Mouse (Mus musculus) midbrain, embryonic 13.5 days (tissue): ENCODE data around the gene Ccdc148. TPM values are rescaled to one million over a fixed set of nuclear protein-coding genes. Genes with fewer than 3 reads are reported as not detected.

Source experiments
- ATAC-seq: fragments of 200-750 bp; cut with Nextera tagmentation; 2 replicates; pipeline ENCODE4 v1.8.0; 2017; ENCODE audit warnings: mild to moderate bottlenecking, moderate TSS enrichment, moderate library complexity
- H3K27ac ChIP-seq: fragments of 300-500 bp; sonication (generic); 2 replicates; pipeline ENCODE4 v1.5.1; 2015; ENCODE audit warnings: inconsistent platforms, mild to moderate bottlenecking, moderate library complexity
- H3K27me3 ChIP-seq: fragments of 300-500 bp; sonication (generic); 2 replicates; pipeline ENCODE4 v1.6.1; 2015; ENCODE audit warnings: mild to moderate bottlenecking, inconsistent platforms
- H3K36me3 ChIP-seq: fragments of 300-500 bp; sonication (generic); 2 replicates; pipeline ENCODE4 v1.6.1; 2015; ENCODE audit warnings: mild to moderate bottlenecking, inconsistent platforms
- H3K4me1 ChIP-seq: fragments of 300-500 bp; sonication (generic); replicated peaks from 2 replicates; pipeline ENCODE4 v1.6.1; 2015; ENCODE audit warnings: inconsistent platforms
- H3K4me2 ChIP-seq: fragments of 300-500 bp; sonication (generic); replicated peaks from 2 replicates; pipeline ENCODE4 v1.6.1; 2015; ENCODE audit warnings: moderate library complexity, mild to moderate bottlenecking, inconsistent platforms
- H3K4me3 ChIP-seq: fragments of 300-500 bp; sonication (generic); replicated peaks from 2 replicates; pipeline ENCODE4 v1.5.1; 2015; ENCODE audit warnings: mild to moderate bottlenecking, inconsistent platforms
- H3K9ac ChIP-seq: fragments of 300-500 bp; sonication (generic); replicated peaks from 2 replicates; pipeline ENCODE4 v1.6.1; 2015; ENCODE audit warnings: mild to moderate bottlenecking, inconsistent platforms
- H3K9me3 ChIP-seq: fragments of 300-500 bp; sonication (generic); 2 replicates; pipeline ENCODE4 v1.6.1; 2016; ENCODE audit warnings: mild to moderate bottlenecking, inconsistent platforms
- WGBS: fragments of 180-500 bp; shearing (Covaris S2); methylation state at CpG from one replicate; pipeline ENCODE4 v1.1.7; 2015; 5-methylcytosine and 5-hydroxymethylcytosine counted together
- polyA plus RNA-seq: library from polyadenylated mRNA; unstranded; fragments of >200 nt; fragmentation: Nextera tagmentation; extraction: Ambion mirVana; gene quantifications from 2 replicates; pipeline ENCODE4 v1.2.1, GENCODE M21; 2015

Ccdc148 gene
- polyA plus RNA-seq, 1 experiment from 2014 or later: 3.3 TPM

DNA sequence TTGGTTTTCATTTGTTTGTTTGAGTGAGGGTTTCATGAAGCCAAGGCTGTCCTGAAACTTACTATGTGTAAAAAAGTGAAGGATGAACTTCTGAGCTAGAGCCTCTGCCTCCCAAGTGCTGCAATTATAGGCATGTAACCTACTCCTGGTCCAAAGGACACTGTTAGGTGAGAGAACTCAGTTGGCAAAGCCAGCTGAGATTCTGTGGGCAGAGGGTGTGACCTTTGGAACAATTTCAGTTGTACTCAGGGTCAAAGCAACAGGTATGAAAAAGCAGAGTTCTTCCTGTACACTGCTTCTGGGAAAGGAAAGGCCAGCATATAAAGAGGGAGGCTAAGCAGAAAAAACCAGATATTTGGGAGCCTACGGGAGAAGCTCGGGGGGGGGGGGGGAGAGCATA, 2.4 kb downstream of the Ccdc148 start:
- no peak for ATAC-seq
- no peaks in the 10 kb centered on the region for H3K9me3 ChIP-seq
- H3K36me3 ChIP-seq: no peaks in the 10 kb centered on the region
- H3K27ac ChIP-seq: no peak overlapping the region
- peaks cover 16% of the 10 kb centered on the region for H3K4me1 ChIP-seq
- no peak overlapping the region for H3K9ac ChIP-seq
- H3K4me3 ChIP-seq: no peak overlapping the region
- no peaks in the 10 kb centered on the region for H3K27me3 ChIP-seq
- 39% methylated on average over 2 of the region's 2 CpGs for WGBS
- no peak overlapping the region for H3K4me2 ChIP-seq

DNA sequence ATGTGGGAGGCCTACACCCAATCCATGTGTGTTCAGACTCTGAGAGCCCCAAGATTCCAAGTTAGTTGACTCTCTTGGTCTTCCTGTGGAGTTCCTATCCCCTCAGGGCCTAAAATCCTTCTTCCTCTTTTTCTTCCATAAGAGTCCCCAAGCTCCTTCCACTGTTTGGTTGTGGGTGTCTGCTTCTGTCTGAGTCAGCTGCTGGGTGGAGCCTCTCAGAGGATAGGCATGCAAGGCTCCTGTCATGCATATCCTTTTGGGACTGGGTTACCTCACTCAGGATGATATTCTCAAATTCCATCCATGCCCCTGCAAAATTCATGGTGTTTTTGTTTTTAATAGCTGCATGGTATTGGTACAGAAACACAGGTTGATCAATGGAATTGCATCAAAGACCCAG, 5.1 kb downstream of the Ccdc148 start:
- H3K4me1 ChIP-seq: peaks cover 5% of the 10 kb centered on the region
- H3K9me3 ChIP-seq: no peaks in the 10 kb centered on the region
- ATAC-seq: no peak
- H3K9ac ChIP-seq: no peak overlapping the region
- H3K27me3 ChIP-seq: no peaks in the 10 kb centered on the region
- H3K27ac ChIP-seq: no peak overlapping the region
- no peak overlapping the region for H3K4me3 ChIP-seq
- H3K4me2 ChIP-seq: no peak overlapping the region
- H3K36me3 ChIP-seq: no peaks in the 10 kb centered on the region

DNA sequence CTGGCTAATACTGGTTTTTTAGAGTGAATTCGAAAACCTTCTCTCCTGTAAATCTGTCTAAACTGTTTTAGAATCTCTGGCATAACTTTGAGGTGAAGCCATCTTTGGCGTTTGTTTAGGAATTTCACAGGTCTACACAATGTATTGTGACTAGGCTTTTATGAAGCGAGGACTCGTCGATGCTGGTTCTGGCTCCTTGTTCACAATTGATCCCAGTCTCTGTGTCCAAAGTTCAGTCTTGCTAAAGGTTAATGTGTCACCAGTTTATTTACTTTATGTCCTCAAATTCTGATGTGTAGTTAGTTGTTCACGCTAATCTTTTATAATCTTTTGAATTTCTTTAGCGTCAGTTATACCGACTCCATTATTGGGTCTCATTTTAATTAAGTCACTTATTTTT, 29.4 kb downstream of the Ccdc148 start:
- H3K4me1 ChIP-seq: no peaks in the 10 kb centered on the region
- H3K9me3 ChIP-seq: no peaks in the 10 kb centered on the region
- ATAC-seq: no peak
- no peak overlapping the region for H3K27ac ChIP-seq
- H3K27me3 ChIP-seq: no peaks in the 10 kb centered on the region
- no peak overlapping the region for H3K4me3 ChIP-seq
- 88% methylated on average over 8 of the region's 8 CpGs for WGBS
- H3K4me2 ChIP-seq: no peak overlapping the region
- H3K9ac ChIP-seq: no peak overlapping the region
- no peaks in the 10 kb centered on the region for H3K36me3 ChIP-seq

DNA sequence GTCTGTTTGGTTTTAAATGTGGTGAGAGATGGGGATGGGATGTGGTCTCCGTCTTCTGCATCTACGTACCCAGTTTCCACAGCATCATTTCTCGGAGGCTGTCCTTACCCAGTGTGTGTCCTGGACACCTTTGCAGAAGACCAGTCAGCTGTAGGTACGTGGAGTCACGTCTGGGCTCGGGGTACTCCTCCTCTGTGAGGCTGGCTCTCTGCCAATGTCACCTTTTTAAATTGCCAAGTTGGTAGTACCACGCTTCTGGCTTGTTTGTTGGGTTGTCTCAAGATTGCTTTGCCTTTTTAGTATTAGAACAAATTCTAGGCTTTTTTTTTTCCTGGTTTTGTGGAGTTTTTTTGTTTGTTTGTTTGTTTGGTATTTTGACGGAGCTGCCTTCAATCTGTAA, 30.7 kb downstream of the Ccdc148 start:
- Histone ChIP-seq H3K36me3 (no peaks in the 10 kb centered on the region), H3K9me3 (no peaks in the 10 kb centered on the region), H3K4me1 (no peaks in the 10 kb centered on the region), H3K4me3 (no peak overlapping the region), H3K4me2 (no peak overlapping the region), H3K27ac (no peak overlapping the region), H3K27me3 (no peaks in the 10 kb centered on the region), H3K9ac (no peak overlapping the region)
- ATAC-seq: no peak
- WGBS: 87% methylated on average over 8 of the region's 8 CpGs

DNA sequence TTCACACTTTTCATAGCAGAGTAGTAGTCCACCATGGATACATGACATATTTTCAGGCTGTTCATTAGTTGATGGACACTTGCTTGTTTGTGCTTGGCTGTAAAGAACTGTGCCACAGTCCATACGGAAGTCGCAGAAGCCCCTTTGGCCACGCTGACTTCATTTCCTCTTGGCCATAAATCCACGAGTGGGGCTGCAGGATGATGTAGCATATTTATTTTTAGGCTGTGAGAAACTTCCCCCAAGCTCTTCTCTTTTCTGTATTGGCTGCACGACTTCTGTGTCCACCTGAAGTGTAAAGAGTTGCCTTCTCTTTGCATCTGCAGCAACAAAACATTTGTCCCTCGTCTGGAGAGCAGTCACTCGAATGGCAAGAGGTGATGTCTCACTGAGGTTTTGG, 31.5 kb downstream of the Ccdc148 start:
- 89% methylated on average over 7 of the region's 7 CpGs for WGBS
- H3K27ac ChIP-seq: no peak overlapping the region
- no peaks in the 10 kb centered on the region for H3K36me3 ChIP-seq
- no peaks in the 10 kb centered on the region for H3K27me3 ChIP-seq
- H3K9me3 ChIP-seq: no peaks in the 10 kb centered on the region
- H3K4me2 ChIP-seq: no peak overlapping the region
- no peaks in the 10 kb centered on the region for H3K4me1 ChIP-seq
- no peak overlapping the region for H3K9ac ChIP-seq
- no peak for ATAC-seq
- H3K4me3 ChIP-seq: no peak overlapping the region

DNA sequence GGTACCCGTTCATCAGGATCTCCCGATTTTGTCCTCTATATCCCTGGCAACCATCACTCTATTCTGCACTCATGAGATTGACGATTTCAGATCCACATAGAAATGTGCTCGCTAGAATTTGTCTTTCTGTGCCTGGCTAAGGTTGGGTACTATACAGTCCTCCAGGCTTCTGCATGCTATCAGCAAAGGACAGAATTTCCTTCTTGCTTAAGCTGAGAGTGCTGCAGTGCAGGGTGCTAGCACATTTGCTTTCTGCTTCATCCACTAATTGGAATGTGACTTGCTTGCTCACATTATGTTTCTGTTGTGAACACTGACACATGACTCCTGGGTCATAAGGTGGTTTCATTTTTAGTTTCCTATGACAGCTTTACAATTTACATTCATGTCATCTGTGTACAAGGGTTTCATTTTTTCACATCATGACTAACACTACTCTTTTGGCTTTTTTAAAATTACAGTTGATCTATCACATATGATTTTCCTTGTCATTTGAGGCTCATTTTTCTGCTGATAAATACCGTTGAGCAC, 104.8 kb downstream of the Ccdc148 start:
- H3K9me3 ChIP-seq: no peaks in the 10 kb centered on the region
- no peak overlapping the region for H3K4me2 ChIP-seq
- no peak overlapping the region for H3K9ac ChIP-seq
- no peak overlapping the region for H3K27ac ChIP-seq
- no peaks in the 10 kb centered on the region for H3K27me3 ChIP-seq
- H3K4me3 ChIP-seq: no peak overlapping the region
- H3K36me3 ChIP-seq: no peaks in the 10 kb centered on the region
- no peak for ATAC-seq
- no peaks in the 10 kb centered on the region for H3K4me1 ChIP-seq
- WGBS: 83% methylated on average over 5 of the region's 5 CpGs

DNA sequence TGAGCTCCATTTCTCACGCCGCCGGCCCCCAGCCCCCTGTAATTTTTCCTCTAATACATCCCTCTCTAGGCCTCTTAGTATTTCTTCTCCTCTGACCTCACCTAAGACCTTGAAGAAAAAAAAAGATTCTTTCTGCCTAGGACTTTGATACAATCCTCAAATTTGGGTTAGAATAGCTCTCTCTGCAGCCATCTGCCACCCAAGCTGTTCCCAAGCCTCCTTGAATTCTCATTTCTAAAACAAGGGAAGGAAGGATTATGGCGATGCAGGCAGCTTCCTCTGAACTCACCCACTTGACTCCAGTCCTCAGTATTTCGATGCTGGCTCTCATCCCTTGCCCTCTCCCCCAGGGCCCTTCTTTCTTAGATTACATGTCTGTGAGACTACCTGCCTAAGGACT, 106.1 kb downstream of the Ccdc148 start:
- ATAC-seq: no peak
- Histone ChIP-seq H3K4me1 (peaks cover 5% of the 10 kb centered on the region; the same call in 1 of the 2 replicates), H3K27me3 (no peaks in the 10 kb centered on the region), H3K9me3 (no peaks in the 10 kb centered on the region), H3K36me3 (no peaks in the 10 kb centered on the region), H3K27ac (no peak overlapping the region), H3K9ac (no peak overlapping the region), H3K4me2 (no peak overlapping the region), H3K4me3 (no peak overlapping the region)
- 32% methylated on average over 5 of the region's 5 CpGs for WGBS

DNA sequence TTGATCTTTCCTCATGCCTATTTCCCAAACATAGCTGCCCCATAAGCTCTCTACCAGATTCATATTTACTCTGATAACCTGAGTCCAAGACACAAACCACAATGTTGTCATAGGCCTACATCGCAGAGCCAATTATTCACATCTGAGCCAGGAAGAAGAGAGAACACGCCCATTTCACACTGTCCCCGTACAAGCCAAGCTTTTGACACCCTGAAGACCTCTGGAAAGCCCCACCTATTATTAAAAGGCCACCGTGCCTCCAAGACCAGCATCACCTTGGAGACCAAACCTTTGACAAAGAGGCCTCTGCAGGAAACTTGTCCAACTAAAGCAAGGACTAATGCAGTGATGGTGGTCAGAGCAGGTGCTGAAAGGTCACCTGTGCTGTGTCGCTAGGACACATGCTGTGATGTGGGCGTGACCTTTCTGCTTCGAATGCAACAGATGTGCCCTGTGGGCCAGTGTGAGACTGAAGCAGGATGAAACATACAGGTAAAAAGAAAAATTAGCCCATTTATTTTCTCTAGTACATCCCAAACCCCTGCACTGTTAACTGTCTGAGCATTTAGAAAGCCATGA, 106.9 kb downstream of the Ccdc148 start:
- H3K9me3 ChIP-seq: no peaks in the 10 kb centered on the region
- peaks cover 5% of the 10 kb centered on the region; the same call in 1 of the 2 replicates for H3K4me1 ChIP-seq
- H3K36me3 ChIP-seq: no peaks in the 10 kb centered on the region
- ATAC-seq: no peak
- 56% methylated on average over 7 of the region's 7 CpGs for WGBS
- H3K27me3 ChIP-seq: no peaks in the 10 kb centered on the region
- no peak overlapping the region for H3K27ac ChIP-seq
- no peak overlapping the region for H3K4me3 ChIP-seq
- no peak overlapping the region for H3K4me2 ChIP-seq
- H3K9ac ChIP-seq: no peak overlapping the region

DNA sequence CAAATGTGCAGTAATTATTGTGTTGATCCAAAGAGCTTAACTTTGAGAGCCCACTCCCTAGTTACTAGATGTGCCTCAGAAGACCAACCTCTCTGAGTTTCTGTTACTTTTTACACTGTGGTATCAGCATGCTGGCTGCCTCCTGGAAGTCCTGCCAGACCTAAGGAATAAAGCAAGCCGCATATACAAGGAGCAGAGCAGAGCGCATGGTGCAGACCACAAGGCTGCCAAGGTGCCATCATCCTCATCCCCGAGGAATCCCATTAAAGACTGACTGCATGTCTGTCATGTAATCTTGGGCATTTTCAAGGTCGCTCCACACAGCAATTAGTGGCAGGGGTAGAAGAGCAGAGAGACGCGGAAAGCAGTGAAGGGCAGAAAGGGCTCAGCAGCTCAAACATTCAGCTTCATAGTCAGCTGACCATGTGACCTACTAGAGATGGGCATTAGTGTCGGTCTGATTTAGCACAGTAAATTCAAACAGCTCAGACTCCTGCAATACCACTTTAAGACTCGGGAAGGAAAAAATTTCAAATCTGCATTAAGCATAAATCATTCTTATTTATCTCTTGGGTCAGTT, 110.1 kb downstream of the Ccdc148 start:
- 54% methylated on average over 8 of the region's 8 CpGs for WGBS
- peak overlapping the region; percentile 9; the same call in 1 of the 2 replicates for H3K27ac ChIP-seq

DNA sequence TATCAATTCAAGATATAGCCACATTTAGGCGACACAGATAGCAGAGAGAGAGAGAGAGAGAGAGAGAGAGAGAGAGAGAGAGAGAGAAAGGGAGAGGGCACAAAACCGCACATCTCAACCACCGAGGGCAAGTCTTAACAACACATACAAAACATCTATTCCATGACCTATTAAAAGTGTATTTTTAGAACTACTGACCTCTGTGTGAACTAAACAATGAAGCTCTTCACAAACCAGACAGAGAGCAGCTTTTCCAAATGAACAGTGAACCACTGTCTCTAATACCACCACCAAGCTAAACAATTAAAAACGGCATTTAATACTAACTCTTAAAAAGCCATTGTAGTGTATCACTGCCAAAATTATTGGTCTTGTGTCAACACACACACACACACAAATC, 110.8 kb downstream of the Ccdc148 start:
- Histone ChIP-seq H3K36me3 (no peaks in the 10 kb centered on the region), H3K27me3 (no peaks in the 10 kb centered on the region), H3K27ac (no peak overlapping the region), H3K9me3 (no peaks in the 10 kb centered on the region), H3K4me1 (peaks cover 5% of the 10 kb centered on the region; the same call in 1 of the 2 replicates), H3K4me3 (no peak overlapping the region), H3K4me2 (no peak overlapping the region), H3K9ac (no peak overlapping the region)
- no peak for ATAC-seq
- 39% methylated on average over 4 of the region's 4 CpGs for WGBS

More for the DNA sequence above, 110.1 kb downstream of the Ccdc148 start:
- Histone ChIP-seq H3K4me3 (no peak overlapping the region), H3K4me1 (peaks cover 5% of the 10 kb centered on the region; the same call in 1 of the 2 replicates), H3K27me3 (no peaks in the 10 kb centered on the region), H3K4me2 (no peak overlapping the region), H3K36me3 (no peaks in the 10 kb centered on the region), H3K9me3 (no peaks in the 10 kb centered on the region), H3K9ac (no peak overlapping the region)
- ATAC-seq: peak; percentile 70

DNA sequence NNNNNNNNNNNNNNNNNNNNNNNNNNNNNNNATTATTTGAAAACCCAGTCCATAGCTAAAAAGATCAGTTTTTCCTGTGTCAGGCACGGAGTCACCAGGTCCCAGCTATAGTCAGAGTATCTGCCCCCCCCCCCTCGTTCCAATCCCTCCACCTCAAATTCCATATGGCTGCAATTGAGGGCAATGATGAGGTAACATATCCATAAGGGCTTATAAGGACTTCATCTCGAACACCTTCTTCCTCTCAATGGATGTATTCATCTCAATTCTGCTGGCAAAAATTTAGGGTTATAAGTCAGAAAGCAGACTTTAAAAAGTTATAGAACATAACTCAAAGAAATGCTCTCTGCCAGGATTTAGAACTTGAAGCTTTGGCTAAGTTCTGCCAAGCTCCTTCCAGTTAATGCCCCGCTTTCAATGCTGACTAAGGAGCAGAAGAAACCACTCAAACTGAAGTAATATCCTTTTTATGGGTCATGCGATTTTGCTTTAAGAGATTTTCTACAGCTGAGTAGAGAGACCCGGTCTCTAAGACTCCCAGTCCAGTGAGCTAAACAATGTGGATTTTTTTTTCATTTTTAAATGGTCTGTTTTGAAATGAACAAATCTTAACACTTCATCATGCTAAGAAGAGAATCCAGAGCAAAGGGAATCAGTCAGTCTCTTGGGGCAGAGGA, 111.6 kb downstream of the Ccdc148 start:
- no peak overlapping the region for H3K27ac ChIP-seq
- WGBS: 63% methylated on average over 6 of the region's 6 CpGs
- H3K4me1 ChIP-seq: peaks cover 5% of the 10 kb centered on the region
- H3K36me3 ChIP-seq: no peaks in the 10 kb centered on the region
- no peak overlapping the region for H3K4me3 ChIP-seq
- no peaks in the 10 kb centered on the region for H3K9me3 ChIP-seq
- H3K9ac ChIP-seq: no peak overlapping the region
- no peak overlapping the region for H3K4me2 ChIP-seq
- H3K27me3 ChIP-seq: no peaks in the 10 kb centered on the region
- no peak for ATAC-seq

DNA sequence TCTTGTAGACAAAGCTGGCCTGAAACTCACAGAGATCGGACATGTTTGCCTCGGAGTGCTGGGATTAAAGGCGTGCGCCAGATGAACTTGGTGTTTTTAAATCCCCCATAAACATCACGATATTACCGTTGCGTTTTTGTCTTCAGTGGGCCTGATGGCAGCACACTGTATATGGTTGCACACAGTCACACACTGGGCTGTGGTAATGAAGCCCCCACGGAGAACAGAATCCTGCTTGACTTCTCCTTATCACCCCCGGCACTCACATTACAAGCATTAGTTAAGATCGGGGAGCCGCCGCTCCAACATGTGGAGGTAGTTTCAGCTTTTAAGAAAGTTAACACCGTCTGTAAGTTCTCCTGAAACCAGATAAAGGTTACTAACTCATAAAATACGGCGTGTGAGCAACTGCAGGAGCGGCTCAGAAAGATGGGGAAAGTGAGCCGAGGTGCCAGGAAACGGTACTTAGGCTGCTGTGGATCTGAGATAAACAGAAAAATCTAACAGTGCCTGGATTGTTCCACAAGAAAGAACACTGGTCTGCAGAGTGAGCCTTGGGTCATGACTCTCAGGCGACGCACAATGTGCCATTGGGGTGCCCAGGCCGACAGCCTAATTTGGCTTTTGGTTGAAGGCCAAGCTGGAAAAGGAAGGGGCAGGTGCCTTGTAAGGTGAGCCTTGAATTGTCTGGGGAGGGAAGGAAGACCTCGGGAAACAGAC, 117.0 kb downstream of the Ccdc148 start:
- Histone ChIP-seq H3K9me3 (no peaks in the 10 kb centered on the region), H3K36me3 (no peaks in the 10 kb centered on the region), H3K27ac (no peak overlapping the region), H3K4me3 (no peak overlapping the region), H3K27me3 (no peaks in the 10 kb centered on the region), H3K9ac (no peak overlapping the region), H3K4me2 (no peak overlapping the region), H3K4me1 (no peaks in the 10 kb centered on the region; the same call in 1 of the 2 replicates)
- no peak for ATAC-seq
- 85% methylated on average over 22 of the region's 22 CpGs for WGBS
